8 mouse cellular contexts compared by ENCODE assay signal in the genomic region with DNA sequence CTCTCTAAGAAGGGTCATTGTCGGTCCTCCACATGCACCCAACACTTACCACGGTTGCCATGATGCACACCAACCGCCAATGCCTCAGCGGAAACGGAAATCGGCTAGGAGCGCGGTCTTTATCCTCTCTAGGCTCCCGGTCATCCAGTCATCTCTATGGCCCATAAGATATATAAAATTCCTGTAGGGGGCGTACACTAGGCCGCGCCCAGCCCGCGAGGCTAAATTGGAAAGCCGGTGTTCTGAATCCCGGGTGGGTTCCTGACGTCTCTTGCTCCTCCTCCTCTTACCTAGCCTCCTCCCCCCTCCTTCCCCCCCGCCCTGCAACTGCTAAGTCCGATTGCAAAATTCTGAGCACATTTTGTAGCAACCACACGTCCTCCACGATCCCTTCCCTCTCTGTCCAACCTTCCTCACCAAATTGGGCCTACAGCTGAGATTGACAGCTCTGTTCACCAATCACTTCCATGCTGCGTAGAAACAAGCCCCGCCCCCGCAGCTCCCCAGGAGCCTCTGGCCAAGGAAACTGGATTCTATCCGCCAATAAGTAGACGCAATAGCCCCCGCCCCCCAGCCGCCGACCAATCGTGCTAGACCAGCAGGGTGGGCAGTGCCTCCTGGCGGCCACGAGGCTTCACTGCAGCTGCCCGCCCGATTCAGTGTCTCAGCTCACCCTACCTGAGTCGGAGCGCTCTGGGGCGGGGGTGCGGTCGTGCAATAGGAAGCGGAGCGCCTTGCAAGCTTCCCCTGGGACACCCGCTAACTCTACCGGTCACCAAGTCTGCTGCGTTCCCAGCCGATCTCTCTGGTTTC. TPM values are rescaled to one million over a fixed set of nuclear protein-coding genes. Genes with fewer than 3 reads are reported as not detected.
DNase-seq lines count a peak whose midpoint lies in the region; ATAC-seq lines count a peak whose summit lies in the region.

A gene (plus strand): TSS at position 642 of the 813 bp plus-strand sequence.

- intact Hi-C loops in gastrocnemius, postnatal 14 days (cut with DNase I; ENCODE audit: low total_unique reads), result no loop called here
- intact Hi-C loops in left cerebral cortex, postnatal 10 days (cut with DNase I), result no loop called here

- ATAC-seq in inflammation-experienced regulatory T-cells, adult 6 months, result peak; percentile 98
- ATAC-seq in megakaryocyte-erythroid progenitor cell, adult 5-6 weeks (replicated peaks; ENCODE audit: low FRiP score, low TSS enrichment, poor library complexity, severe bottlenecking), result peak; percentile 88

- DNase-seq in adrenal gland, adult (ENCODE audit: inconsistent age in 2 of 2, low spot score in 1 of 2), result peak; percentile 100
- peak; percentile 100 for DNase-seq in embryo, embryonic 10.5 days (ENCODE audit: low spot score)
- peak; percentile 100 for DNase-seq in gastrocnemius, postnatal 14 days
- peak; percentile 100 for DNase-seq in left cerebral cortex, postnatal 10 days (ENCODE audit: extremely low spot score in 1 of 2, low spot score in 2 of 2)
- DNase-seq in right cerebral cortex, postnatal 25 days, result peak; percentile 100
- DNase-seq in urinary bladder, postnatal 4 days (ENCODE audit: low spot score in 2 of 2), result peak; percentile 100

RNA-seq across cellular contexts. Expression of the gene that starts here (rescaled TPM):
- total RNA-seq in gastrocnemius, postnatal 14 days (2021), result 100 to 1,000 TPM; 167 to 213 TPM
- 1 to 10 TPM; 6.7 to 10.0 (median 9.7) TPM for polyA plus RNA-seq in inflammation-experienced regulatory T-cells, adult 6 months (2017; shearing (Covaris generic))
- 10 to 100 TPM; 16.9 to 17.3 TPM for total RNA-seq in left cerebral cortex, postnatal 10 days (2021)
- total RNA-seq in megakaryocyte-erythroid progenitor cell, adult 5-6 weeks (2014; fragmentation: Nextera tagmentation), result 5.9 and 6.2 TPM in 2 replicates
- total RNA-seq in megakaryocyte-erythroid progenitor cell, adult 5-6 weeks (2017), result 3.4 and 4.6 TPM in 2 replicates

Comparison
In these comparisons a context has a peak if more than half of its experiments do, and no peak if none do; other contexts are left out.
1. Peak in every context shown above with its lines: DNase-seq and ATAC-seq.
2. RNA of the gene that starts here (total RNA-seq): 167 to 213 TPM in gastrocnemius, postnatal 14 days; 16.9 to 17.3 TPM in left cerebral cortex, postnatal 10 days and 3.4 to 6.2 TPM in megakaryocyte-erythroid progenitor cell, adult 5-6 weeks; every median in the first group is over 4 times any median in the second.